Mouse (Mus musculus) embryonic facial prominence, embryonic 11.5 days (tissue): ENCODE measurements around the gene Commd3. TPM values are rescaled to one million over a fixed set of nuclear protein-coding genes. Genes with fewer than 3 reads are reported as not detected.

Experiments
- ATAC-seq: fragments of 200-750 bp; cut with Nextera tagmentation; replicated peaks from 2 replicates; pipeline ENCODE4 v1.8.0; 2017; ENCODE audit warnings: low read depth; ENCODE audit not compliant: insufficient number of reproducible peaks, low FRiP score, low TSS enrichment
- DNase-seq: peaks from one replicate; pipeline ENCODE4 v3.0.0-alpha.2; 2015; ENCODE audit warnings: low spot score
- H3K27ac ChIP-seq: fragments of 300-500 bp; sonication (generic); replicated peaks from 2 replicates; pipeline ENCODE4 v1.5.1; 2014; ENCODE audit warnings: mild to moderate bottlenecking, low read depth, low read length, control low read depth
- H3K27me3 ChIP-seq: fragments of 300-500 bp; sonication (generic); 2 replicates; pipeline ENCODE4 v1.6.1; 2014; ENCODE audit warnings: mild to moderate bottlenecking, low read length, moderate library complexity, mixed read lengths; ENCODE audit not compliant: control insufficient read depth, insufficient read depth
- H3K36me3 ChIP-seq: fragments of 300-500 bp; sonication (generic); replicated peaks from 2 replicates; pipeline ENCODE4 v1.6.1; 2014; ENCODE audit warnings: low read depth, mild to moderate bottlenecking, low read length, moderate library complexity, mixed read lengths; ENCODE audit not compliant: control insufficient read depth, insufficient read depth
- H3K4me1 ChIP-seq: fragments of 300-500 bp; sonication (generic); 2 replicates; pipeline ENCODE4 v1.6.1; 2014; ENCODE audit warnings: low read length, mixed read lengths; ENCODE audit not compliant: control insufficient read depth, insufficient read depth
- H3K4me2 ChIP-seq: fragments of 300-500 bp; sonication (generic); 2 replicates; pipeline ENCODE4 v1.6.1; 2014; ENCODE audit warnings: low read depth, mild to moderate bottlenecking, control low read depth, low read length, moderate library complexity
- H3K4me3 ChIP-seq: fragments of 300-500 bp; sonication (generic); 2 replicates; pipeline ENCODE4 v1.5.1; 2014; ENCODE audit warnings: low read depth, low read length, control low read depth
- H3K9ac ChIP-seq: fragments of 300-500 bp; sonication (generic); replicated peaks from 2 replicates; pipeline ENCODE4 v1.6.1; 2014; ENCODE audit warnings: mild to moderate bottlenecking, control low read depth, low read length
- H3K9me3 ChIP-seq: fragments of 300-500 bp; sonication (generic); replicated peaks from 2 replicates; pipeline ENCODE4 v1.6.1; 2016; ENCODE audit warnings: mild to moderate bottlenecking, low read length, inconsistent platforms, mixed read lengths; ENCODE audit not compliant: control insufficient read depth
- WGBS: fragments of 180-500 bp; shearing (Covaris S2); extraction: QIAGEN DNeasy Blood & Tissue Kit; methylation state at CpG from one replicate; pipeline ENCODE4 v1.1.7; 2014; 5-methylcytosine and 5-hydroxymethylcytosine counted together
- polyA plus RNA-seq: library from polyadenylated mRNA; unstranded; fragments of >200 nt; fragmentation: Nextera tagmentation; extraction: Ambion mirVana; gene quantifications from 2 replicates; pipeline ENCODE4 v1.2.1, GENCODE M21; 2014

Commd3 gene
- polyA plus RNA-seq, 1 experiment from 2014 or later = 184 TPM

DNA sequence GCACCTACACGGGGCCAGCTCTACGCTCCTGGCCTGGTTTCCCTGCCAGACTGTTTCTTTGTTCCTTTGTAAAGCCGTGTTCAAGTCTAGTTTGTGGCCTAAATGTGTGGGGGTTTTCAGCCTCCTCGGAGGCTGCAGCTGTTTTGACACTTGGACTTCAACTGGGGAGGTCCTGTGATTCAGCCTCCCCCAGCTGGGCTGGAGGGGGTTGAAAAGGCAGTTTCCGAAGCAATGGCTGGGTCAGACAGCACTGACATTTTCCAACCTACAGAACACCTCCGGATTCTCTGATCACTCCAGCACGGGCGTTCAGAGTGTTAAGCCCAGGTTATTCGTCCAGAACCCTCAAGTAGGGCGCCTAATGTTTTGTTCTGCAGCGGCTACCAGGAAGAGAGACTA is 581 bp downstream of the Commd3 start:
- ATAC-seq (no peak), DNase-seq (no peak)
- 2% methylated on average over 11 of the region's 11 CpGs for WGBS
- Histone ChIP-seq H3K27me3 (no peaks in the 10 kb centered on the region), H3K9ac (peak overlapping the region; percentile 99), H3K9me3 (no peaks in the 10 kb centered on the region), H3K27ac (peak overlapping the region; percentile 98), H3K4me1 (no peaks in the 10 kb centered on the region), H3K4me3 (peak overlapping the region; percentile 84), H3K36me3 (no peaks in the 10 kb centered on the region), H3K4me2 (peak overlapping the region; percentile 88)

DNA sequence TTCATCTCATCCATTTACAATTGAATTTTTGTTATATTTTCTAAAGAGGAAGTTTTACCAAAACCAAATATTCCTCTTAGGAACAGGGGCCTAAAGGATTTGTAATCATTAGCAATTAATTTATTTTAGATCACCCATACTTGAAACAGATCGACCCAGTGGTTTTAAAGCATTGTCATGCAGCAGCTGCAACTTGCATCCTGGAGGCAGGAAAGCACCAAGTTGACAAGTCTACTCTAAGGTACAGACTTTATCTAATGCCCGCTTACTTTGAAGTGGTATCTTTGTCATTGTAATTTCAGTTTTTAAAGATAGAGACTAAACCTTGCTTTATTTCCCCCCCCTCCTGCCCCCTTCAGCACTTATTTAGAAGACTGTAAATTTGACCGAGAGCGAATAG is 1.6 kb downstream of the Commd3 start:
- no peak for ATAC-seq
- H3K4me3 ChIP-seq = no peak overlapping the region
- no peak for DNase-seq
- H3K9me3 ChIP-seq = no peaks in the 10 kb centered on the region
- H3K9ac ChIP-seq = no peak overlapping the region
- H3K27ac ChIP-seq = no peak overlapping the region
- 10% methylated on average over 4 of the region's 4 CpGs for WGBS
- no peaks in the 10 kb centered on the region for H3K36me3 ChIP-seq
- H3K4me1 ChIP-seq = no peaks in the 10 kb centered on the region
- no peak overlapping the region for H3K4me2 ChIP-seq
- no peaks in the 10 kb centered on the region for H3K27me3 ChIP-seq

DNA sequence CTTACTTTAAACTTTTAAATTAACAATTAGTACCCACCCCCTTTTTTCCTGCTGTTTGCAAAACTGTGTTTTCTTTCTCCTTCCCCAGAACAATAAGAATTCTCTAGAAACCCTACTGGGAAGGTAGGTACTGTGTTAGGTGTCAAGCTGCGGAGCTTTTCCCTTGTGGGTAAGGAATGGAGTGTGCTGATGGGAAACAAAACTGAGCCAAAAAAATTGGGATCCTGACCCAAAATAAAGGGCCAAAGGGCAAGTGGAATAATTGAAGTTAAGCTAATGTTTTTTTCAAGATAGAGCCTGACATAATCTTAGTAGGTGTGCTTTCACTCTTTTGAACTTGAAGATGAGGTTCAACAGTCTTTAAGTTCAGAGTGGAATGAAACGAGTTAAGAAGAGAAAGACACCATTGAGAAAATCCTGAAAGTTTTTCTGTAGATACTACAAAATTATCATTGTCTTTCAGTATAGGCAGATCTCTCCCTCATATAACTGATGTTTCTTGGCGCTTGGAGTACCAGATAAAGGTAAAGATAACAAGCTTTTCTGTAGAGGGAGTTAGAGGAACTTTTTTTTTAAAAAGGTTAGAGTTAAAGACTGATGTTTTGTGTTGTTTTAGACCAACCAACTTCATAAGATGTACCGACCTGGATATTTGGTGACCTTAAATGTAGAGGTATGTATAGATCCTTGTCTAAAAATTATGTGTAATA is 2.2 kb downstream of the Commd3 start:
- no peaks in the 10 kb centered on the region for H3K27me3 ChIP-seq
- ATAC-seq (no peak), DNase-seq (no peak)
- H3K9me3 ChIP-seq = no peaks in the 10 kb centered on the region
- H3K27ac ChIP-seq = no peak overlapping the region
- no peak overlapping the region for H3K4me3 ChIP-seq
- no peaks in the 10 kb centered on the region for H3K36me3 ChIP-seq
- no peak overlapping the region for H3K4me2 ChIP-seq
- H3K9ac ChIP-seq = no peak overlapping the region
- WGBS = 17% methylated on average over 4 of the region's 4 CpGs
- H3K4me1 ChIP-seq = no peaks in the 10 kb centered on the region

DNA sequence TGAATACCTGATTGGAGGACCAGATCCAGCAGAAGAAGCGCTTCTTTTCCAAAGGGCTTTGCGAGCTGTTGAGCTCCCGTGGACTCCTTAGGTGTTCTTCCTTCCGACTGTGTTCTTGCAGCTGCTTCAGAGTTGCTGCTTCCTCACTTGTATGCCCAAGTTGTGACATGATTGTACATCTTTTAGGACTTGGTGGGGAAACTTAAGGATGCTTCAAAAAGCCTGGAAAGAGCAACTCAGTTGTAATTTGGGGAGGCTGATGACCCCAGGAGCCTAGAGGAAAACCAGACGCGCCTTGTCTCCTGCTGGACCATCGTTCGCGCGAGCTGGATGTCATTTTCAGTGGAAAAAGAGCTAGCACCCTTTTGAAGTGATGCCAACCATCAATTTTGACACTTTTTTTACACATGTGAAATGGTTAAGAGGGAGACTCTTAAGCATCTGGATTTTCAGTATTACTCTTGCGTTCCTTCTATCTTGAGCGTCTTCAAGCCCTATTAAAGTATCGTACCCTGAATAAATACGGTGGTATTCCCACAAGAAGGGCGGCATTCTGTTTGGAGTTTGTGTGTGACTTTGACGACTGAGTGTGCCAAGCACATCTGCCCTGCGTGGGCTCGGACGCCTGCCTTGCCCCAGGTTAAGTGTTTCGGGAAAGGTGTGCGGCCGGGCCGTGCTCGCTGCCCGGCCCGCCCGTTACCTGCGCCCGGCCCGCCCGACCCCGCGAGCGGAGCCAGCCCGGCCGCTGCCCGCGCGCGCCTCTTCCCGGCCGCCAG is 3.7 kb downstream of the Commd3 start:
- peak overlapping the region; percentile 81 for H3K4me3 ChIP-seq
- H3K9me3 ChIP-seq = no peaks in the 10 kb centered on the region
- 1% methylated on average over 41 of the region's 42 CpGs for WGBS
- H3K36me3 ChIP-seq = no peaks in the 10 kb centered on the region
- no peaks in the 10 kb centered on the region for H3K4me1 ChIP-seq
- DNase-seq = peak; percentile 29
- H3K27ac ChIP-seq = peak overlapping the region; percentile 85
- H3K4me2 ChIP-seq = peak overlapping the region; percentile 76
- ATAC-seq = no peak
- peaks cover 5% of the 10 kb centered on the region for H3K27me3 ChIP-seq
- peak overlapping the region; percentile 77 for H3K9ac ChIP-seq

DNA sequence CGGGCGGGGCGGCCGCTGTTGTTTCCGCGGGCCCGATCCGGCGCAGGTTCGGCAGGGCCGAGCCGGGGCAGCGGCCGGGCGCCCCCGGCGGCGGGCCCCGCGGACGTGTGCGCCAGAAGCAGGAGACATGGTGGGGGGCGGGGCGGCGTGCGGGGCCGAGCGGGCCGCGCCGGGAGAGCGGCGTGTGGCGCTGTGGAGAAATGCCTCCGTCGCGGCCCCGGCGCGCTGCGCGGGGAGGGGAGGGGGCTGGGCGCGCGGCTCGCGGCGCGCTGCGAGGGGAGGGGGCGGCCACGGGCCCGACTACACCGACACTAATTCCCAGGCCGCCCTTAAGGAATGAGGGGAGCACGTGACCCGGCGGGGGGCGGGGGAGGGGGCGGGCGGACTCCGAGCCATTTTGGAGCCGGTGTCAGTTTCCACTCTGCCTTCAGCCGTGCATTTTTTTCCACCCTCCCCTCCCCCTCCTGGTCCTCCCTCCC is 4.3 kb downstream of the Commd3 start:
- Histone ChIP-seq H3K9me3 (no peaks in the 10 kb centered on the region), H3K4me2 (peak overlapping the region; percentile 83), H3K27ac (peak overlapping the region; percentile 85), H3K27me3 (peaks cover 6% of the 10 kb centered on the region), H3K36me3 (no peaks in the 10 kb centered on the region), H3K4me1 (no peaks in the 10 kb centered on the region), H3K9ac (peak overlapping the region; percentile 93), H3K4me3 (peak overlapping the region; percentile 81)
- peak; percentile 93 for DNase-seq
- peak; percentile 90 for ATAC-seq
- 0% methylated on average over 19 of the region's 64 CpGs for WGBS

DNA sequence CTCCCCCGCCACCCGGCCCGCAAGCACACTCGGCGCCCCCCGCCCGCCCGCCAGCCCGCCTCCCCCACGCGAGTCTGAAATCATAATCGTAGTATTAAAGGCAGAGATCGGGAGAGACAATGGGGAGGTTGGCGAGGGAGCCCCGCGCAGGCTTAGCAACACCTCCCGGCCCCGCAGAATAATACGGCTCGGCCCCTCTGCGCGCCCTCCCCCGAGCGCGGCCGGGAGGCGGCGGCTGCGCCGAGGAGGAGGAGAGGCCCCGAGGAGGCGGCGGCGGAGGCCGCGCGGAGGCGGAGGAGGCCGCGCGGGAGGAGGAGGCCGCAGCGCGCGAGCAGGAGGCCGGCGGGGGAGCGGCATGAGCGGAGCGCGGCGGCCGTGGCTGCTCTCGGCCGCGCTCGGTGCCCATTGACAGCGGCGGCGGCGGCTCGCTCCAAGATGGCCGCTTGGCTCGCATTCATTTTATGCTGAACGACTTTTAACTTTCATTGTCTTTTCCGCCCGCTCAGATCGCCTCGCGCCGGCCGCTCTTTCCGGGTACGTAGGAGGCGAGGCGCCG is 4.8 kb downstream of the Commd3 start, which contains the start of gene Bmi1:
TSS of gene Bmi1 (plus strand) at position 83 of the 556 bp plus-strand sequence.
- DNase-seq (peak; percentile 70), ATAC-seq (peak; percentile 68)
- peak within 1 kb of the TSS; percentile 83 for H3K4me2 ChIP-seq
- peaks cover 8% of the 10 kb centered on the region for H3K27me3 ChIP-seq
- peak within 1 kb of the TSS; percentile 93 for H3K9ac ChIP-seq
- H3K36me3 ChIP-seq = no peaks in the 10 kb centered on the region
- H3K4me1 ChIP-seq = no peaks in the 10 kb centered on the region
- WGBS = under 1% methylated on average over 37 of the region's 77 CpGs
- H3K9me3 ChIP-seq = no peaks in the 10 kb centered on the region
- peak within 1 kb of the TSS; percentile 81 for H3K4me3 ChIP-seq
- peak within 1 kb of the TSS; percentile 85 for H3K27ac ChIP-seq

DNA sequence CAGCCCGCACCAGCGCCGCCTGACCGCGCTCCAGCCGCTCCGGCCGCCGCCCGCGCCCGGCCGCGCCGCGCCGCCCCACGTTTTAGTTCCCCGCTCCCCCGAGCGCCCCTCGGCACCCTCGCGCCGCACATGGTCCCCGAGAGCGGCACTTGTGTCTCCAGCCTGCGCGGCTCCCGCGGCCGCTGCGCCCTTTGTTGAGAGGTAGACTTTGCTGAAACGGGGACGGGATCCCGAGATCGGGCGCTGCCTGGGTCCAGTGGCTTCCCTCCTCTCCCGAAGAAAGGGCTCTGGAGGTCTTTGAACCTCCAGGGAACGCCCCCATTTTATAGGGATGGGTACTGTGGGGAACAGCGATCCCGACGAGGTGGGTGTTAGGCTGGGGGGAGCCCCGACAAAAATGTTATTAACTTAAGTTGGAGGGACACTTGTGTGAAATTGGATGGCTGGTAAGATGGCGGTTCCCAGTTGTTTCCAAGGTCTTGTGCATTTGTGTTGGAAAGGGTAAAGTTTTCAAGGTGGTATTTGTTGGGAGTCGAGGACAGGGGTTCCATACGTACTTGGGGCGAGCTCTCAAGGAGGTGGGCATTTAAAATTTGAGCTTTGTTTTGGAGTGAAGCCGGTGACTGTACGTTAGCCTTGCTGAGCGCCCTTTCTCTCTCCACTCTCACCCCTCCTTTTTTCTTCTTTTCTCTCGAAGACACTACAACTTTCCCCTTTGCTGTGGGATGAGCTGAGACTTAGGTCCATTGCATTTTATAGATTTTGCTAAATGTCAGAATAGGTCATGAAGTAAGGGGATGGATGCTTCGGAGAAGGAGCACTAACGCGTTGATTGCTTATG is 5.7 kb downstream of the Commd3 start:
- peak overlapping the region; percentile 81 for H3K4me3 ChIP-seq
- no peaks in the 10 kb centered on the region for H3K9me3 ChIP-seq
- H3K4me1 ChIP-seq = no peaks in the 10 kb centered on the region
- H3K36me3 ChIP-seq = no peaks in the 10 kb centered on the region
- peak overlapping the region; percentile 83 for H3K4me2 ChIP-seq
- WGBS = under 1% methylated on average over 47 of the region's 55 CpGs
- no peak overlapping the region for H3K27ac ChIP-seq
- H3K27me3 ChIP-seq = peaks cover 8% of the 10 kb centered on the region
- DNase-seq (no peak), ATAC-seq (no peak)
- peak overlapping the region; percentile 93 for H3K9ac ChIP-seq
